Mouse (Mus musculus) subcutaneous adipose tissue, adult 2 months (tissue): ENCODE results near the gene Prr13. TPM values are rescaled to one million over a fixed set of nuclear protein-coding genes. Genes with fewer than 3 reads are reported as not detected.

ENCODE experiments used
- polyA plus RNA-seq: library from polyadenylated mRNA; depleted of rRNA; stranded (reverse); fragments of >200 nt; gene quantifications from 2 replicates; pipeline ENCODE4 v1.2.3, GENCODE M21; 2012; ENCODE audit warnings: low replicate concordance; rRNA removed

Prr13 gene
- 145 and 150 TPM in 2 replicates for polyA plus RNA-seq

GRCm38 (mm10) chr15:102458904-102459317 lies at the start of gene Prr13:
Gene Prr13, plus strand, starts transcription at chr15:102459028.

DNA sequence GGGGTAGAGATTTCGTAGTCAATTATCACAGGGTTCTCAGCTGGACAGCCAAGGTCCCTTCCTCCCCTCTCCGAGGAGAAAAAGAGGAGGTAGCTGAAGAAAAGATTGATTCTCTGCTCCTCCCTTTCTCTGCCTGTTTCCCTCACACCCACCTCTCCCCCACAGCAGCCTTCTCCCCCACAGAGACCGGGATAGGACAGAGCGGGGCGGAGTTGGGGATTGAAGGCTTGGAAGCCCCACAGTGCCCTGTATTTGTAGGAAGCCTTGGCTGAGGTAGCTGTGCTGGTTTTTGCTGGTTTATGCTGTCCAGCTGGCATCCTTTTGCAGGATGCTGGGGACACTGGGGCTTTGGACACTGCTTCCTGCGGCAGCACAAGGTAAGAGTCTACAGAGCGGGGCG lies 13.7 kb upstream of the Prr13 start, which contains the start of gene Amhr2:
Gene Amhr2 (plus strand): TSS at position 222 of the 400 bp plus-strand sequence.

DNA sequence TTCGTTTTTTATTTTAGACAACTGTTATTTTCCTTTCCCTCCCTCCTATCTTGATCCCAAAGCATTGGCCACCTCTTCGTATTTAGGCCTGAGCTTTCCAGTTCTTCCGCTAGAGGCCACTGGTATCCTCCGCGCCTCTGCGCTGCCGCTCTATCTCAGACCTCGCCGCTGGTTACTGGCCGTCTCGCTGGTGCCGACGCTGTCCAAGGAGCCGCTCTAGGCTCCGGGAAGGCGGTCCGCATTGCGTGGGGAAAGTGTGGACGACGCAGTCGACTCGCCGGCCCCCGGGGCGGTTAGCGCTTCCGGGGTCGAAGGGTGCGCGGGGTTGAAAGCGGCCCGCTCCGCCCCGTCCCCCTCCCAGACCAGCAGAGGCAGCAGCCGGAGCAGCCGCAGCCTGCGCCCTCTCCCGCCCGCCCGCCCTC lies 11.4 kb downstream of the Prr13 start, which contains the start of gene Pcbp2:
Gene Pcbp2 (plus strand): TSS at position 357 of the 422 bp plus-strand sequence.

DNA sequence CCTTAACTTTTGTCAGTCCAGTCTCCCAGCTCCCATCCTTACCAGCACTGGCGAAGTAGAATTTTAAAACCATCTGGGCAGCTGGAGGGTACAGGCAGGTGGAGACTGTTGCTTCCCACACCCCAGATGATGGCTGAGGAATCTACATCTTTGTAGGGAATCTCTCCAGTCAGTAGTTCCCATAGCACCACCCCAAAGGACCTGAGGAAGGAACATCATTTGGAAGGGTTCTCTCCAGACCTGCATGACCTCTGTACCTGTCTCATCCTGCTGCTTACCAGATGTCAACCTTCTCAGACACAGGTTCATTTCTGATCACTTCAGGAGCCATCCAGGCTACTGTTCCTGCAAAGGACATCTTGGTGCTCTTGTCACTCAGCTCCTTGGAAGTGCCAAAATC lies 44.6 kb downstream of the Prr13 start, which contains the start of gene Gm10337:
Gene Gm10337 (plus strand): TSS at position 276 of the 400 bp plus-strand sequence.

Other genes with a start within 250 kb of the Prr13 start
- gene Itgb7, start 227.1 kb upstream of the Prr13 start, polyA plus RNA-seq, result 6.4 and 14.8 TPM in 2 replicates
- 51.9 and 67.6 TPM in 2 replicates for gene Rarg, start 201.5 kb upstream of the Prr13 start, polyA plus RNA-seq
- gene Gm9918, start 188.5 kb upstream of the Prr13 start, polyA plus RNA-seq, result 0.11 and 0.48 TPM in 2 replicates
- gene Mfsd5, start 179.6 kb upstream of the Prr13 start, polyA plus RNA-seq, result 111 and 118 TPM in 2 replicates
- gene Espl1, start 162.8 kb upstream of the Prr13 start, polyA plus RNA-seq, result 2.7 and 6.0 TPM in 2 replicates
- 128 and 134 TPM in 2 replicates for gene Pfdn5, start 132.9 kb upstream of the Prr13 start, polyA plus RNA-seq
- gene Myg1, start 127.3 kb upstream of the Prr13 start, polyA plus RNA-seq, result 44.8 and 74.2 TPM in 2 replicates
- gene Aaas, start 108.3 kb upstream of the Prr13 start, polyA plus RNA-seq, result 28.0 and 43.4 TPM in 2 replicates
- 0.33 and 0.69 TPM in 2 replicates for gene Sp7, start 91.8 kb upstream of the Prr13 start, polyA plus RNA-seq
- 15.4 and 32.6 TPM in 2 replicates for gene Sp1, start 52.9 kb upstream of the Prr13 start, polyA plus RNA-seq
- gene Amhr2, start 13.7 kb upstream of the Prr13 start, polyA plus RNA-seq, result 10.6 and 12.4 TPM in 2 replicates
- 503 and 615 TPM in 2 replicates for gene Pcbp2, start 11.5 kb downstream of the Prr13 start, polyA plus RNA-seq
- not detected in 2 replicates for gene Gm10337, start 44.7 kb downstream of the Prr13 start, polyA plus RNA-seq
- 11.1 and 27.7 TPM in 2 replicates for gene Map3k12, start 58.0 kb downstream of the Prr13 start, polyA plus RNA-seq
- gene Tarbp2, start 59.2 kb downstream of the Prr13 start, polyA plus RNA-seq, result 62.5 and 90.9 TPM in 2 replicates
- gene Npff, start 65.9 kb downstream of the Prr13 start, polyA plus RNA-seq, result 10.2 and 11.7 TPM in 2 replicates
- gene Gm28047, start 166.0 kb downstream of the Prr13 start, polyA plus RNA-seq, result 0.55 TPM in 1 of 2 replicates, not detected in the other
- gene Atf7, start 166.4 kb downstream of the Prr13 start, polyA plus RNA-seq, result 116 and 182 TPM in 2 replicates
- 248 and 411 TPM in 2 replicates for gene Atp5g2, start 213.3 kb downstream of the Prr13 start, polyA plus RNA-seq